Mouse (Mus musculus): Measurements from ENCODE around the gene Hsf4. TPM values are rescaled to one million over a fixed set of nuclear protein-coding genes. Genes with fewer than 3 reads are reported as not detected.
A peak's percentile ranks its signal among the peaks of the same experiment; 100 is the strongest.

Hsf4 gene
- polyA plus RNA-seq, 1 experiment = 0.76 TPM

DNA sequence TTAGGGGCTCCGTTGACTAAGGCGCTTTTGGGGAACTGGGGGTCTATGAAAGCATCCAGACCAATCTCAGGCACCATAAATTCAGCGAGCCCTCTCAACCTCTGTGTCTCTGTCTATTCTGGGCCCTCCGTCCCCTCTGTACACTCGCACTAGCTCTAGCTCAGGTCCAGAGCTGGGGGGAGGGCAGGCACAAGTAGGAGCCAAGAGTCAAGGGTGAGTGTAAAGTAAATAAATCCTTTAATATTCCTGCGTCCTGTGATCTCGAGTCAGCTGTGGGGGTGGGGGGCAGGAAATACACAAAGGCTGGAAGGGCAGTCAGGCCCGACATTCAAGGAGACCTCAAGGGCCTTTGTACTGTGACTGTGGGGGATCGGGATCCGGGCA, 534 bp upstream of the Hsf4 start:
- TF ChIP-seq GATA1 (IDR thresholded peaks at IDR 0.05; ENCODE audit: low read length) = no peak

DNA sequence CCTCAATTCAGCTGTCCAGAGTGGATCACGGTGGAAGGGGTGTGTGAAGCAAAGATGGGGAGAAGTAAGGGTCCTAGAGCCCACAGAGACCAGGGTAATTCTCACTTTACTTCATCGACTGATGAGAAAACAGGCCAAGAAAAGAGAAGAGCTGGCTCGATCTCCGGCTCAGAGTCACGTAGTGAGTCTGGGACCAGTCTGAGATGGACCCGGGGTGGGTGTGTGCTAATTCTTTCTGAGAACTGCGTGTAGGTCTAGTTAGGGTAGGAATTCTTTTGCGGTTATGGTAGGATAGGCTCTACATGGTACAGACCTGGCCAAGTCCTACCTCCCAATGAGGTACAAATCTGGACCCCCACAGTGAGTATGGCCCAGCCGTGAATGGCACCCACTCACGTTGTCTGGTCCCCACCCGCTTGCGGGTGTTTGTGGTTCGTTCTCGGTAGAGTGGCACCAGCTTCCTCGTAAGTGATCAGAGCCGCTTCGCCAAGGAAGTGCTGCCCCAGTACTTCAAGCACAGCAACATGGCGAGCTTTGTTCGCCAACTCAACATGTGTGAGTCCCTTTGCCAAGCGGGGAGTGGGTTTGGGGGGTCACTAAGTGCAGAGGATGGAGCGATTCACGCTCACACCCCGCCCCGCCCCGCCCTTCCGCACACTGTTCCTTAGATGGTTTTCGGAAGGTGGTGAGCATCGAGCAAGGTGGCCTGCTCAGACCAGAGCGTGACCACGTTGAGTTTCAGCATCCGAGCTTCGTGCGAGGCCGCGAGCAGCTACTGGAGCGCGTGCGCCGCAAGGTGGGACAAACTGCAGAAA, 707 bp downstream of the Hsf4 start:
- TF ChIP-seq GATA1 (IDR thresholded peaks at IDR 0.05; ENCODE audit: low read length) = no peak

DNA sequence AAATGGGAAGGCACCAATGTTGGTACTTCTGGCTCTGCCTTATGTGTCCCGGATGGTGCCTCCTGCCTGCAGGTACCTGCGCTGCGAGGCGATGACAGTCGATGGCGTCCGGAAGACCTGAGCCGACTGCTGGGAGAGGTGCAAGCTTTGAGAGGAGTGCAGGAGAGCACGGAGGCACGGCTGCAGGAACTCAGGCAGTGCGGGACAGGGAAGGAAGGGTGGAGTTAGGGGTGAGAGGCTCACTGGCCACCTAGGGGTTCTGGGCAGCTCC, 1.2 kb downstream of the Hsf4 start:
- no peak for TF ChIP-seq GATA1 (IDR thresholded peaks at IDR 0.05; ENCODE audit: low read length)

DNA sequence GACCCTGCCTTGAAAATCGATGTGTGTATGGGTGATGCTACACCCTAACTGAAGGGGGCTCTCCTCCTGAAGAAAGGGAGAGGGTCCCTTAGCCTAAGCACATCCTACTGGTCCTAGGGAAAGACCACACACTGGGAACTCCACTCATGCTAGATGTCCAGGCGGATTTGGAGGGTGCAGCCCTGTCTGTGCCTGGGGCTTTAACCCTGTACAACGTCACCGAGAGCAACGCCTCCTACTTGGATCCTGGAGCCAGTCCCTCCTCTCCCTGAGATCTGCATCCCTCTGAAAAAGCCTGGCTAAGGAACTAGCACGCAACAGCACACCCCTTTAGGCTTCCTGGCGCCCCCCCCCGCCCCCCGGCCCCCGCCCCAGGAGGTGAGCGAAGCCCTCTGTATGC, 5.8 kb downstream of the Hsf4 start:
- TF ChIP-seq GATA1 (IDR thresholded peaks at IDR 0.05; ENCODE audit: low read length) = no peak

DNA sequence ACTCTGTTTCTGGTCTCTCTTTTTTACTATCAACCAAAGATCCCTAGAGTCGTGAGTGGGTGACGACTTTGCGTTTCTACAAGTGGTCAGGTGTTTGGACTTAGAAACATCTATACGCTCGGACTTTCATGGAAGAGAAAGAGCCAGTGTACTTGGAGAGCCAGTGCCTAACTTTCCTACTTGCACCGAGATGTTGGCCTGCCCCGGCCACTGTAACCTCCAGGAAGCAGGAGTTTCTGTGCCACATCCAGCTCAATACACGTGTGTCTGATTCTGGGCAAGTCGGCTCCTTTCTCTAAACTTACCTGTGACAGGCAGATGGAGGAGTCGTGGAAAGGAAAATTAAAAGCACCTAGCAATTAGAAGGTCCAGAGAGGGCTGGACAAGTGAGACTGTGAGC, 6.2 kb downstream of the Hsf4 start, which contains the start of gene Nol3:
Gene Nol3 (plus strand): TSS at position 301 of the 400 bp plus-strand sequence.
- no peak for TF ChIP-seq GATA1 (IDR thresholded peaks at IDR 0.05; ENCODE audit: low read length)

DNA sequence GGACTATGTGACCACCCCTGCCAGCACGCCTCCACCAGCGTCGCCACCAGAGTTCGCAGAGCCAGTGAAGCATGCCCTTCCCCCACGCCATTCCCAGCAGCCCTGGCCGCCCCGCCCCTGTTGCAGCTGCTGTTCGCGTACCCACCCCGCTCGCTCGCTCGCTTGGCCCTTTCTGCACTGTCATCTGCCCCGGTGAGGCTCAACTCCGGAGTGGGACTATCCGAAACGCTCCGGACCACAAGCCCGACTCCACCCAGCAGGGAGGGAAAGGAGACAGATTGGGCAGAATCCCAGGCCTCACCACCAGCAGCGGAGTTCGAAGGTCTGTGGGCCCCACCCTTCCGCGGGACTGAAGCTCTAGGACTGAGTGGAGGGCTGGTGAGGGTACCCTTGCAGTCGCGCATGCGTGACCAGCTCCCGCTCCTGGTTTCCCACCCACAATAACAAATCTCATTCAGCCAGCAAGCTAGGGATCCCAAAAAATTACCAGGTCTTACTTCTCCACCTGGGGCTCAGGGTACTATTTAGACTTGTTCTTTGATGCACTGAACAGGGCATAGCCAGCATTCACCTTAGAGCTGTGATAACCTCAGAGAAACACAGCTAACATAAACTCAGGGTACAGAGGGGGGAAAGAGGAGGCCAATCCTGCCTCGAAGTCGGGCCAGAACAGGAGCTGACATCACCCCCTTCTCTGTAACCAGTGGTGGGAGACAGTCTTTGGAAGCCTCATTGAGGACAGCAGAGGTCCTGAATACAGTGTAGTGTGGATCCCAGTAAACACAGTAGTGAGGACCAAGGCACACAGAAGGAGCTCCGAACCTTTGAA, 6.9 kb downstream of the Hsf4 start:
- TF ChIP-seq GATA1 (IDR thresholded peaks at IDR 0.05; ENCODE audit: low read length) = no peak

DNA sequence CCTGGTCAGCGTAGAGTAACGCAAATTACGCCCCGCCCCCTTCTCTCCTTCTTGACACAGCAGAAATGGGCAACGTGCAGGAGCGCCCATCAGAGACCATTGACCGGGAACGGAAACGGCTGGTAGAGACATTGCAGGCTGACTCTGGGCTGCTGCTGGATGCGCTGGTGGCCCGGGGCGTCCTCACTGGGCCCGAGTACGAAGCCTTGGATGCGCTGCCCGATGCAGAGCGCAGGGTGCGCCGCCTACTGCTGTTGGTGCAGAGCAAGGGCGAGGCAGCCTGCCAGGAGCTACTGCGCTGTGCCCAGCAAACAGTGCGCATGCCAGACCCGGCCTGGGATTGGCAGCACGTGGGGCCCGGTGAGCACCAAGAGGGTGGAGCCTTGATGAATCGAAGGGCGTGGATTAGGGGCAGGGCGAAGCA, 9.3 kb downstream of the Hsf4 start:
- TF ChIP-seq GATA1 (IDR thresholded peaks at IDR 0.05; ENCODE audit: low read length) = no peak

DNA sequence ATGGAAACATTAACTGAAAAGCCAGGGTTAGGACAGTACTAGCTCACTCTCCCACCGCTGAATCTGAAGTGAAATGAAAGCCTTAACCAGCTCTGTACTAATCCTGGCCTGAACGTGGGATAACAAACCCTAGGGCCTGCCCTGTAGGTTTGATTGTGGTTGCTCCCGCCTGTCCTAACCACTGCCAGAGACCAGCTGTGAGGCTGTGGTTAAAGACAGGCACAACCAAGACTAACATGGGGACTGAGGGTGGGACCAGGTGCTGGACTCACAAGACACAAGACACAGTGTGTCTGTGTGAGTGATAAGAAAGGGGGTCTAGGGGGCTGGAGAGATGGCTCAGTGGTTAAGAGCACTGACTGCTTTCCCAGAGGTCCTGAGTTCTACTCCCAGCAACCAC, 11.0 kb downstream of the Hsf4 start:
- no peak for TF ChIP-seq GATA1 (IDR thresholded peaks at IDR 0.05; ENCODE audit: low read length)

DNA sequence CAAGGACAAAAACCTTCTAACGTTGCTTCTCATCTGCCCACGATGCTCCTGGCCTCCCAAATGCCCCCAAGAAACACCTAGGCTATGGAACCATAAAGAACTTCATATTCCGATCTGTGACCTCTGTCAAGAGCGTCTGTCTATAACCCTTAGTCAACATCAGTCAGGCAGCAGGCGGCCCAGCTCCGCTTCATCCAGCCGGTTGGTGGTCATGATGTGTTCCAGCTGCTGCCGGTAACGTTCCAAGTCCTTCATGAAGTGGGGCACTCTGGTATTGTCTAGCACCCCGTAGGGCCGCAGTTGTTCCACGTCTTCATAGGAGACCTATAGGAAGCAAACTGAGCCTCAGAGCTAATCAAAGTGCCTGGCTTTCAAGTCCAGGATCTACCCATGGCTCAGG, 12.2 kb downstream of the Hsf4 start:
- no peak for TF ChIP-seq GATA1 (IDR thresholded peaks at IDR 0.05; ENCODE audit: low read length)

DNA sequence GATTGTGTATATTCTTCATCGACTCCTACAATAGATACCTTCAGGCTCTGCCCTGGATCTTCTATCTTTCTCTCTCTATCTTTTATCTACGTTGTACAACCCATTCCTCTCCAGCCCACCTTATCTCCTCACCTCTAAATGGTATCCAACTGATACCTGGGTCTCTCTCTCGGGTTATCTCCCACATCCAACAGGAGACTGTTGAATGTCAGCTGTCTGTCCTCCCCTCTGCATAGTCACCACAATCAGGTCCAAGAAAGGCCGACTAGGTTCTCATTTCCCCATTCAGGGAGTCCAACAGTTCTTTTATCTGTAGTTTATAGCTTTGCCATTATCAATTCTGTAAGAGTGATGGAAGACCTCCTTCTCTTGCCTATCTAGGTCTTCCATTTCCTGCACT, 12.6 kb downstream of the Hsf4 start:
- peak; percentile 49 for TF ChIP-seq GATA1 (IDR thresholded peaks at IDR 0.05; ENCODE audit: low read length)

DNA sequence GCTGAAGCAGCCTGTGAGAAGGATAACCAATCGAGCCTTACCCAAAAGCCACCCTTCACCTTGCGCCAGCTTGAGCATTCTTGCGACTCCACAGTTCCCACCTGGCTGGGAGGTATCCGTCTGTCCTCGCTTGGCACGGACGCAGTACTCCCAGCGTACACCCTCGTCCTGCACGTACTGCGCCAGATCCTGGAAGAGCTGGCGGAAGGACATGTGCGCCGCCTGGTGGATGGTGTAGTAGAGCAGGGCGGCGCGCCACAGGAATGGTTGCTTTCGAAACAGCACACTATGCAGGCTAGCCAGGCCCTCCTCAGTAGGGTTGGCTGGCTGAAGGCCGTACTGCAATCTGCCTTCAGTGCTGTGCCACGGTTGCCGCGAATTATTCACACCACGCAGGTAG, 13.5 kb downstream of the Hsf4 start:
- TF ChIP-seq GATA1 (IDR thresholded peaks at IDR 0.05; ENCODE audit: low read length) = no peak

DNA sequence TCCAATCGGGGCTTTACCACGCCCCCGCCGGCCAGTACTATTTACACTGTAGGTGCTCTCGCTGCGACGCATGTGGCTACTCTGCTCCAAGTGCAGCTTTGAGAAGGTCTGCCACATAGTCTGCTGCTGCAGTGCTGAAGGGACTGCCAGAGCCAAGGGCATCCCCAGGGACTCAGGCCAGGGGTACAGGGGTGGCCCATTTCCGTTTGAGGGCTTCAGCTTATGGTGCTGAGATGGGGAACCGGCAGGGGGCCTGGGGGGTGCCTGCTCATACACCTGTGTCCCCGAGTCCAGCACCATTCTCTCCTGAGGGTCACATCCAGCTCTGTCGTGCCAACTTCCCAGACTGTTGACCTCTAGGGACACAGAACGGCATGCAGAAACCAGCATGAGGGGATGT, 15.9 kb downstream of the Hsf4 start:
- TF ChIP-seq GATA1 (IDR thresholded peaks at IDR 0.05; ENCODE audit: low read length) = no peak

DNA sequence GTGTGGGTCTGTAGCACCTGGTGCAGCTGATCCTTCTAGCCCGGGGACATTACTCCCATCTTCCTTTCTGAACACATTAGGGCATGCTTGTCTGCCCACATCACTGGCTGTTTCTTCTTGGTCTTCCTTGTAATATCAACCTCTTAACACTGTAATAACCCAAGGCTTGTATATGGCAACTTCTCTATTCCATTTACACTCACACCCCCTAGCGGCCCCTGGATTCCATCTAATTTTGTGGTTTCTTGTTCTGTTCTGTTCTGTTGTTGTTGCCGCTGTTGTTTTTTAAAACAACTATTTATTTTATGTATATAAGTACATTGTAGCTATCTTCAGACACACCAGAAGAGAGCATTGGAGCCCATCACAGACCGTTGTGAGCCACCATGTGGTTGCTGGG, 17.3 kb downstream of the Hsf4 start:
- TF ChIP-seq GATA1 (IDR thresholded peaks at IDR 0.05; ENCODE audit: low read length) = no peak

DNA sequence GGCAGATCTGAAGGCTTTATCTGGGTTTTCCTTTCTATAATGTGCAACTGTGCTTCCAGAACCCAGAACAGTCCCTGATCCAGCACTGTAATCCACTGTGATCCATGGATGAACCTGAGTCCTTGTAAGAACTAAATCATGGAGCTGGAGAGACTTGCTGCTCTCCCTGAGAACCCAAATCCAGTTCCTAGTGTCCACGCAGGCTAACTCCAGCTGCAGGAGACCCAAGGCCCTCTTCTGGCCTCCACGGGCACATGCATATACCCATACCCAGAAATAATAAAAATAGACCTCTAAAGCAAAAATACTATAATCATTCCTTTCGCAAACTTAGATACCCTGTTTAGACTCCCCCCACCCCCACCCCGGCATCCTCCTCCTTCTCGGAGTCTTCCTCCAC, 18.6 kb downstream of the Hsf4 start:
- no peak for TF ChIP-seq GATA1 (IDR thresholded peaks at IDR 0.05; ENCODE audit: low read length)

DNA sequence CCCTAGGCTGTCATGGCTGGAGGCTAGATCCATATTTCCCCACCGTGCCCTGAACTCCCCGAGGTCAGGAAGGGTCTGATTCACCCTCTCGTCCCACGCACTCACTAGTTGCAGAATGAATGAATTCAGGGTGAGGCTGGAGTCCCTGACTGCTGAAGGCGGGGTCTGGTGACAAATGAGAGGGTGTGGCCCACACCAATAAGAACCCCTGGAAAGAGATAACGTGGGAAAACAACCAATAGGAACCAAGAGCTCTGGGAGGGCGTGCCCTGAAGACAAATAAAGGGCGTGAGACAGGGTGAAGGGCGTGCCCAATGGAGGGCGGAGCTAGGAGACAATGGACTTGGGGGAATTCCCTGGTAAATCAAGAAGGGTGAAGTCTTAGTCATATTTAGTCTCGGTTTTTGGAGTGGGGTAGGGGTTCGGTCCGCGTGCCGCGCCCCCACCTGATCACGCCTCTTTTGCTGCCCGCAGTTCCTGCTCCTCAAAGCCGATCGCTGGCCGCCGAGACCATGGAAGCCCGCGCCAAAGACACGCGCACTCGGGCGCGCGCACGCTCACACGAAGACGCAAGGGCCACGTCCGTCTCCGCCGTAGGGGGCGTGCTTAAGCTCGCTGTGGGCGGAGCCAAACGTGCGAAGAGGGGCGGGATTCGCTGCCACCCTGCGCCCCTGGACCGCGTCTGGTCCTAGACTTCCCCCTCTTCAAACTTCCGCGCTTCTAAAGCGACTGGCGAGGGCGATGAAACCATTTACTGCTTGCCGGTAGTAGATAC, 19.5 kb downstream of the Hsf4 start:
- TF ChIP-seq GATA1 (IDR thresholded peaks at IDR 0.05; ENCODE audit: low read length) = no peak

DNA sequence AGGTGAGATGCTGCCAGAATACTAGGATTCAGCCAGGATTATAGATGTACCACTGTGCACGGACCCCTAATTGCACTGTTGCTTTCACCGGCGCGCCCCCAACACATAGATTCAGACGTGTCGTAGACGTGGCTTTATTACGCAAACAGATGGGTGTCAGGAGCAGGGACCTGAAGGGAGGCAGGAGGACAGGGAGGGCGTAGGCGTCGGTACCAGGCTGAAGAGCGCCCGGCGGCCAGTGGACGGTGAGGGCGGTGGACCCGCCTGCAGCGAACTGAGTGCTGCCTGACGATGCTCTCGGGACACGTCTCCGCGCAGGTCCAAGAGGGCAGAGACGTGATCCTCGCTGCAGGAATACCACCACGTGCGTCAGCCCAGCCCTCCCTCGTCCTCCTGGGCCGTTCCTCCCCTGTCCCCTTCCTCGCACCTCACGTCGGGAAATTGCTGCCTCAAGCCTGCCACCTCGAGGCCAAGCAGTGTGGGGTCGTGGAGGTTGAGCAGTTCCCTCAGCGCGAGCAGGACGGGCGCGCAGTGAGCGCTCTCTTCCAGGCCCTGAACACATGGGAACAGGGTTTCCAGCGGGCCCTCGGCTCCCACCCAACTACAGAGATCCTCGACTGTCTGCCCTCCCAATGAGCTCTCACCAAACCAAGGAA, 20.3 kb downstream of the Hsf4 start, which contains the start of gene 4931428F04Rik:
Gene 4931428F04Rik (minus strand): TSS at position 60 of the 656 bp plus-strand sequence.
- TF ChIP-seq GATA1 (IDR thresholded peaks at IDR 0.05; ENCODE audit: low read length) = no peak
